Mouse (Mus musculus) liver, postnatal 0 days (tissue): ENCODE measurements around the gene Svep1.

Experiments used
- CTCF ChIP-seq: sonication (generic); IDR thresholded peaks from 2 replicates; pipeline ENCODE4 v1.5.1; 2016; ENCODE audit warnings: antibody characterized with exemption, low read depth
- EP300 ChIP-seq: IDR thresholded peaks from 2 replicates; pipeline ENCODE4 v1.6.1; 2016; ENCODE audit warnings: antibody characterized with exemption, low read depth, mild to moderate bottlenecking

DNA sequence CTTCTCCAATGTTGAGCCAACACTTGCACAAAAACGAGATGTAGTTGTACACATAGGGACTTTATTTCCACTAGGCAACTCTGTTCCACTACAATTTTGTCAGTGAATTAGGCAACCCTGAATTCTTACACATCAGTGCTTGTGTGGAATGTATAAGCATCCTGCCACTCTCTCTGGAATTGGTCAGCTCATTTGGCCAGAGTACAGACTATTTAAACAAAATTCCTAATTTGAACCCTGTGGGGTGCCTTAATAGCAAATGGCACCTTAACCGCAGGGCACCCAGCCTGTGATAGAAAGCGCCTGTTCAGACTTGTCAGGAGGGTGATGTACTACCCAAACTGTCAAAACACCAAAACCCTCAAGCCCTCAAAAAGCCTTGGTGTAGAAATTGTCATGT, 56.4 kb downstream of the Svep1 start:
- TF ChIP-seq CTCF (no peak), EP300 (no peak)
